Mouse (Mus musculus): ENCODE data around the gene Tex28.

Gene Tex28

DNA sequence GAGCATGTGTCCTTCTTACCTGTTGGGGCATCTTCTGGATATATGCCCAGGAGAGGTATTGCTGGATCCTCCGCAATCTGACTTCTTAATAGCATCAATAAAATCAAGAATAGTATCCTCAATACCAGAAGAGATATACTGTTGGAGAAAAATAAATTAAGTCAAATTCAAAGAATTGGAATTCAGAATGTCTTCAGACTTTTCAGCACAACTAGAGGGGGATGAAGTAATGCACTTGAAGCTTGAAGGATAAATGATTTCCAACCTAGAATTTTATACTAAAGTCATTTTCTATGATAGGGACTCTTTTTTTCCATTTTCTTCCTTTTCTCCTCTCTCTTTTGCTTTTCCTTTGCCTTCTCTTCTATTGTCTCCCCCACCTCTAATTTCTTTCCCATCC lies at the start of gene Tex28:
Gene Tex28 (minus strand): TSS at position 101 of the 400 bp plus-strand sequence.
- WGBS = 100% methylated on average over 1 of the region's 1 CpGs

GRCm38 (mm10) chrX:74203556-74203955 lies 35.9 kb upstream of the Tex28 start:
- 97% methylated on average over 2 of the region's 2 CpGs for WGBS

DNA sequence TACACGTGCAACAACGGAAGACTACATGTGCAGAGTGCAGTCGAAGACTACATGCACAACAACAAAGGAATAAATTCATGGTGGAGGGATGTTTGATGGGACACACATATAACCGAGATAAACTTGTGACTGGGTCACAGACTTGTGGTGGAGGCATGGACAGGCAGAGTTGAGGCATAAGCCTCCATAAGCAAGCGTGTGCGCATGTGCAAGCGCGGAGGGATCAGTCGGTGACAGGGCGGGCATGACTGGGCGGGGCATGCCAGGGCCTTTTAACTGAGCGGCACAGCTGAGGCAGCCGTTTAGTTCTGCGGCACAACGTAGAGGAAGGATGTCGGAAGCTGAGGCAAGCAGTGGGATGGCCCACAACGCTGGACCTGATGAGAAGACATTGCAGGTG lies 9.3 kb upstream of the Tex28 start, which contains the start of gene Tktl1:
Gene Tktl1 (plus strand): TSS at position 301 of the 400 bp plus-strand sequence.
- WGBS = 92% methylated on average over 17 of the region's 17 CpGs

GRCm38 (mm10) chrX:74135263-74135662 lies 32.4 kb downstream of the Tex28 start, which contains the start of gene Mecp2:
Gene Mecp2, minus strand, starts transcription at chrX:74135363.
- 54% methylated on average over 1 of the region's 1 CpGs for WGBS

GRCm38 (mm10) chrX:74127164-74127563 lies 40.5 kb downstream of the Tex28 start, which contains the start of gene Opn1mw:
Gene Opn1mw, plus strand, starts transcription at chrX:74127464.

DNA sequence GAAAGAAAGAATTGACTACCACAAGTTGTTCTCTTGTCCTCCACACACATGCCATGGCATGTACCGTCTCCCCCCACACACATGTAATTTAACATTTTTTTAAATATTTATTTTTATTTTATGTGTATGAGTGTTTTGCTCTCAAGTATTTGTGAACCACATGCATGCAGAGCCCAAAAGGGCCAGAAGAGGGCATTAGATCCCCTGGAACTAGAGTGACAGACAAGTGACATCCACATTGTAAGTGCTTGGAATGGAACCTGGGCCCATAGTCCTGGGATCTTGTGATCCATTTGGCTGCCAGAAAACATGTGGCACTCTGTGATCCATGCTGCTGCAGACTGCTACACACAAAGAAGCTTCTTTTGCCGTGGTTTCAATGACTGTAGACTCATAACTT lies 42.7 kb downstream of the Tex28 start:
- WGBS = 66% methylated on average over 2 of the region's 2 CpGs

DNA sequence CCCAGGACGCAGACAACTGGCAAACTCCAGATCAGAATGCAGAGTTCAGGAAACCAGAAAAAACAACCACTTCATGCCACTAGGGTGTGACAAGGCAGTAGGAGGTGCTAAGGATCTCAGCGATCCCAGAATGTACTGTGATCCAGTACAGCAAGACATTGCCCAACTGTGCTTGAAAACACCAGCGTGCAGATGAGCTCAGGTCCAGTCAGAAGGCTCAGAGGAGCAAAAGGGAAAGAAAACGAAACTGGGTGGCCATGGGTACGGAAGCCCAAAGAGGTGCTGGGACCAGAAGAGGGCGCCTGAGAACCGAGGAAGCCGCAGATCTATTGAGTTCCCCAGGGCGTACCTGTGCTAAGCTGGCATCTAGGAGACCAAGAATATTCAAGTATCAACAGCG lies 52.1 kb downstream of the Tex28 start:
- WGBS = 1% methylated on average over 10 of the region's 10 CpGs

DNA sequence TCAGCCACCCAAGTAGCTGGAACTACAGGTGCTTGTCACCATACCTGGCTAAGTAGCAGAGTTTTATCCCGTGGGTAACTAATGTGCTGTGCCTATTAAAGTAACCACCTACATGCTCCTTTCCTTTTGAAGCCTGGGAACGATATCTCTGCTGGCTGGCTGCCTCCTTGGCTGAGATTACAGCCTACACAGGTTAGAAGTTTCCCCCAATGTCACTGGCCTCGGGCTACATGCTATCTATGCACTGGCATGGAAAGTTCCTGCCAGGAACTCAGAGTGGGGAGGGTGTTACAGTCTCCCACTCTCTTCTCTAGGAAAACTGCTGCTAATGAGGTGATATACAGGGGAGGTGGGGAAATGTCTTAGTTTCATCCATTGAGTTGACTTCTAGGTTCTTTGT lies 58.9 kb downstream of the Tex28 start:
- 12% methylated on average over 3 of the region's 3 CpGs for WGBS

DNA sequence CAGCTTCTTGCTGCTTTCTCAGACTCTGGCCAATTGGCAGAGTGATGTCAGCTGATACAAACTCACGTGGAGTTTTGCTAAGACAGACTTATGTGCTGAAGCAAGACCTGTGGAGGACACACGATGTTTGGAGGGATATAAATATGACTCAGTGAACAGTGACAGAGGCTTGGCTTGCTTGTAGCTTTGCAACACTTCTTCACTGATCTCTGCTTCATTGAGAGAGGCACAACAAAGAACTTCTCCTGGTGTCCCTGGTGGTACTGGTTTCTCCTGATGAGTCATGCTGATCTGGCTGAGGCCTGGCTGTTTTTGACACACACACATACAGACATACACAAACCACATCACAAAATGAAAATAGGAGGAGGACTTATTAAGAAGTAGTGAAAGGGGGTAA lies 61.7 kb downstream of the Tex28 start:
- WGBS = 38% methylated on average over 2 of the region's 2 CpGs

- 18% methylated on average over 4 of the region's 4 CpGs for WGBS
These were observed 64.0 kb downstream of the Tex28 start for GRCm38 (mm10) chrX:74103457-74104188.

Data from cerebral cortex, adult 2 months (tissue).